Mouse (Mus musculus) brain, embryonic 14.5 days (tissue): Measurements from ENCODE around the gene Fpr1.
"Not testable (repeated sequence)": the region's sequence is repeated elsewhere in the genome, so short reads cannot be mapped to it uniquely, and the experiment has no call there.

Source experiments
- CTCF ChIP-seq: fragments of 200-500 bp; IDR thresholded peaks from 2 replicates; pipeline ENCODE4 v1.5.1; 2012; ENCODE audit warnings: inconsistent platforms, mild to moderate bottlenecking, moderate library complexity, borderline replicate concordance; ENCODE audit not compliant: insufficient read depth, insufficient read length; ENCODE audit errors: extremely low read depth
- POLR2A ChIP-seq: fragments of 200-500 bp; IDR thresholded peaks from 2 replicates; pipeline ENCODE4 v1.6.1; 2012; ENCODE audit warnings: mild to moderate bottlenecking, inconsistent platforms, borderline replicate concordance; ENCODE audit not compliant: poor library complexity, insufficient read depth, insufficient read length, severe bottlenecking; ENCODE audit errors: extremely low read depth

- TF ChIP-seq CTCF, POLR2A: not testable (repeated sequence)
Measured at GRCm38 (mm10) chr17:17912618-17913017, 28.9 kb upstream of the Fpr1 start.
